Mouse (Mus musculus) adrenal gland, adult 18-20 months (tissue): Measurements from ENCODE around the gene Fbrs. TPM values are rescaled to one million over a fixed set of nuclear protein-coding genes. Genes with fewer than 3 reads are reported as not detected.

Experiments used
- DNase-seq, 2 experiments: peaks; one replicate each; pipeline ENCODE4 v3.0.0; 2021 to 2022; ENCODE audit warnings: low spot score in 2 of 2
- microRNA-seq, 2 experiments: library from miRNA; unstranded; fragments of <30 nt; microRNA quantifications; one replicate each; pipeline ENCODE4 v1.2.0; 2021; ENCODE audit warnings: borderline number of aligned reads in 2 of 2
- total RNA-seq, 2 experiments: library from RNA; stranded (reverse); gene quantifications; 1 replicate in 1 of 2; 2 replicates in 1 of 2; pipeline ENCODE4 v1.2.3; 2021

Fbrs gene
- total RNA-seq, 2 experiments from 2014 or later: 67.2 to 81.1 TPM

GRCm38 (mm10) chr7:127515846-127516245 is 36.8 kb downstream of the Fbrs start:
- no peak for DNase-seq

DNA sequence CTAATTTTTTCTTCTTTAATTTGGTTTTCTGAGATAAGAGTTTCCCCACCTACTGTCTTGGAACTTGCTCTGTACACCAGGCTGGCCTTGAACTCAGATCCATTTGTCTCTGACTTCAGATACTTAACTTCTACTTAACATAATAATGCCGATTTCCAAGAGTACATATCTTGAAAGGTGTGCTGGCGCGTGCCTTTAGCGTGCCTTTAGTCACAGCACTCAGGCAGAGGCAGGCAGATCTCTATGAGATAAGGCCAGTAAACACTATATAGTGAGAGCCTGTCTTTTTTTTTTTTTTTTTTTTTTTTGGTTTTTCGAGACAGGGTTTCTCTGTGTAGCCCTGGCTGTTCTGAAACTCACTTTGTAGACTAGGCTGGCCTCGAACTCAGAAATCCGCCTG is 37.3 kb downstream of the Fbrs start:
- DNase-seq: no peak

- no peak for DNase-seq
Measured at GRCm38 (mm10) chr7:127519284-127519683, 40.3 kb downstream of the Fbrs start, which contains the start of gene Gm42715. Gm42715 (plus strand) TSS chr7:127519584.

Small RNA genes lying within 50 kb of the gene (microRNA-seq; reads per million reads assigned to microRNA genes)
- gene Gm47278 (0 reads per million in 2 experiments), gene Mir7060 (0 to 0.61 reads per million in 2 experiments)

Other genes starting within 250 kb of the Fbrs start
- gene Zfp553, start 246.1 kb upstream of the Fbrs start, total RNA-seq: 10 to 100 TPM; 12.6 to 14.8 TPM
- 1 to 10 TPM; 7.8 to 8.7 TPM for gene Sept1, start 246.1 kb upstream of the Fbrs start, total RNA-seq
- gene Zfp771, start 234.9 kb upstream of the Fbrs start, total RNA-seq: 10 to 100 TPM; 23.6 to 29.6 TPM
- gene Dctpp1, start 218.5 kb upstream of the Fbrs start, total RNA-seq: 10 to 100 TPM; 27.9 to 29.5 TPM
- gene Sephs2, start 205.1 kb upstream of the Fbrs start, total RNA-seq: 10 to 100 TPM; 86.4 to 88.8 TPM
- gene Itgal, start 182.9 kb upstream of the Fbrs start, total RNA-seq: 1 to 10 TPM; 1.7 to 4.0 TPM
- gene Zfp768, start 133.6 kb upstream of the Fbrs start, total RNA-seq: 10 to 100 TPM; 26.8 to 34.5 TPM
- gene Zfp747, start 103.1 kb upstream of the Fbrs start, total RNA-seq: 10 to 100 TPM; 10.4 to 13.0 TPM
- 1 to 10 TPM; 4.1 to 5.0 TPM for gene 9130019O22Rik, start 92.0 kb upstream of the Fbrs start, total RNA-seq
- 1 to 10 TPM; 8.2 to 8.4 TPM for gene E430018J23Rik, start 85.6 kb upstream of the Fbrs start, total RNA-seq
- 1 to 10 TPM; 6.6 to 6.9 TPM for gene Zfp764, start 72.4 kb upstream of the Fbrs start, total RNA-seq
- gene Zfp688, start 57.1 kb upstream of the Fbrs start, total RNA-seq: 10 to 100 TPM in 1 of 2 experiments, 1 to 10 TPM in 1; 9.9 to 11.4 TPM
- 1 to 10 TPM; 3.9 to 4.1 TPM for gene Zfp689, start 30.0 kb upstream of the Fbrs start, total RNA-seq
- 10 to 100 TPM; 42.7 to 56.1 TPM for gene Prr14, start 19.6 kb upstream of the Fbrs start, total RNA-seq
- gene Srcap, start 32.8 kb downstream of the Fbrs start, total RNA-seq: 10 to 100 TPM; 71.7 to 78.8 TPM
- gene Gm42715, start 40.4 kb downstream of the Fbrs start, total RNA-seq: 10 to 100 TPM; 18.3 to 21.1 TPM
- not detected for gene Tmem265, start 82.2 kb downstream of the Fbrs start, total RNA-seq
- gene Phkg2, start 94.1 kb downstream of the Fbrs start, total RNA-seq: 10 to 100 TPM; 37.1 to 38.0 TPM
- gene Ccdc189, start 109.4 kb downstream of the Fbrs start, total RNA-seq: 1 to 10 TPM; 8.4 to 8.5 TPM
- 10 to 100 TPM; 54.1 to 64.1 TPM for gene Rnf40, start 109.6 kb downstream of the Fbrs start, total RNA-seq
- gene Zfp629, start 136.6 kb downstream of the Fbrs start, total RNA-seq: 10 to 100 TPM; 16.4 to 16.5 TPM
- gene Bcl7c, start 229.7 kb downstream of the Fbrs start, total RNA-seq: 10 to 100 TPM; 53.4 to 88.2 TPM
- 1 to 10 TPM; 3.3 to 4.8 TPM for gene Ctf1, start 233.5 kb downstream of the Fbrs start, total RNA-seq